ENCODE assay signal across 8 mouse cellular contexts in genomic region chr1:39867966-39868593, GRCm38 (mm10). TPM values are rescaled to one million over a fixed set of nuclear protein-coding genes. Genes with fewer than 3 reads are reported as not detected.
DNase-seq lines count a peak whose midpoint lies in the region; ATAC-seq lines count a peak whose summit lies in the region.

No protein-coding gene starts in this region.

- no peak overlapping the region for H3K9ac ChIP-seq in heart, embryonic 12.5 days

- H3K27ac ChIP-seq in heart, embryonic 12.5 days (ENCODE audit: poor library complexity, severe bottlenecking): peak overlapping the region; percentile 74

- no peak; the same call in 1 of the 2 replicates for ATAC-seq in heart, embryonic 12.5 days (ENCODE audit: insufficient number of reproducible peaks, low FRiP score)
- ATAC-seq in megakaryocyte-erythroid progenitor cell, adult 5-6 weeks (replicated peaks; ENCODE audit: low FRiP score, low TSS enrichment, poor library complexity, severe bottlenecking): peak; percentile 54

- peak; percentile 67 for DNase-seq in adrenal gland, adult 8-10 months
- peak; percentile 49 to 54 for DNase-seq in cerebellum, postnatal 14 days
- DNase-seq in kidney, postnatal 25 days: peak; percentile 74 to 81
- DNase-seq in frontal cortex, postnatal 10 days (ENCODE audit: low spot score in 2 of 2): no peak
- DNase-seq in urinary bladder, postnatal 4 days (ENCODE audit: low spot score in 2 of 2): no peak
- DNase-seq in left cerebral cortex, postnatal 36 days (ENCODE audit: low spot score in 2 of 2): no peak

- H3K4me2 ChIP-seq in heart, embryonic 12.5 days: 0 out of 2 replicates have a peak overlapping the region, but pooled peaks have one; percentile 30

- no peaks in the 10 kb centered on the region for H3K9me3 ChIP-seq in heart, embryonic 12.5 days (replicated peaks)

- peaks cover 40% of the 10 kb centered on the region for H3K4me1 ChIP-seq in heart, embryonic 12.5 days (replicated peaks)

- no peak overlapping the region for H3K4me3 ChIP-seq in heart, embryonic 12.5 days

- no peaks in the 10 kb centered on the region for H3K27me3 ChIP-seq in heart, embryonic 12.5 days (replicated peaks)

- intact Hi-C loops in left cerebral cortex, postnatal 36 days (cut with DNase I): no loop called here

- WGBS in heart, embryonic 12.5 days: 13% methylated on average over 6 of the region's 6 CpGs

- no peaks in the 10 kb centered on the region for H3K36me3 ChIP-seq in heart, embryonic 12.5 days

RNA-seq across cellular contexts. Expression of gene Map4k4, which starts 32.6 kb away (rescaled TPM):
- 100 to 1,000 TPM in 2 of 4 experiments, 10 to 100 TPM in 2; 80.9 to 123 (median 104) TPM for total RNA-seq in adrenal gland, adult 8-10 months (2022)
- 26.1 and 31.8 TPM in 2 replicates for polyA plus RNA-seq in heart, embryonic 12.5 days (2016; fragmentation: Nextera tagmentation; extraction: Ambion mirVana)
- total RNA-seq in megakaryocyte-erythroid progenitor cell, adult 5-6 weeks (2014; fragmentation: Nextera tagmentation): 20.4 and 29.0 TPM in 2 replicates
- 29.6 and 49.0 TPM in 2 replicates for total RNA-seq in megakaryocyte-erythroid progenitor cell, adult 5-6 weeks (2017)
- total RNA-seq in left cerebral cortex, postnatal 36 days (2021): 100 to 1,000 TPM; 103 to 130 TPM

Comparison
In these comparisons a context has a peak if more than half of its experiments do, and no peak if none do; other contexts are left out.
1. DNase-seq: peak in adrenal gland, adult 8-10 months (single experiment), cerebellum, postnatal 14 days (2 of 2) and kidney, postnatal 25 days (2 of 2); none in frontal cortex, postnatal 10 days (0 of 2), urinary bladder, postnatal 4 days (0 of 2) and left cerebral cortex, postnatal 36 days (0 of 2).